Mouse (Mus musculus) liver, embryonic 13.5 days (tissue): ENCODE measurements at regions not wholly inside any gene's neighbourhood (a gene's known extent, or its start where the extent isn't known, plus 50 kb on each side); places are given as distances from the start of the nearest gene placed in this dataset.

Experiments used
- ATAC-seq: fragments of 200-750 bp; cut with Nextera tagmentation; 2 replicates; pipeline ENCODE4 v1.8.0; 2017; ENCODE audit warnings: low read depth, mild to moderate bottlenecking, moderate number of reproducible peaks, moderate library complexity
- DNase-seq: peaks from one replicate; pipeline ENCODE4 v3.0.0; 2022
- H3K27ac ChIP-seq: fragments of 300-500 bp; sonication (generic); 2 replicates; pipeline ENCODE4 v1.5.1; 2015; ENCODE audit warnings: moderate library complexity, mild to moderate bottlenecking, inconsistent platforms
- H3K27me3 ChIP-seq: fragments of 300-500 bp; sonication (generic); 2 replicates; pipeline ENCODE4 v1.6.1; 2015; ENCODE audit warnings: mild to moderate bottlenecking, inconsistent platforms
- H3K36me3 ChIP-seq: fragments of 300-500 bp; sonication (generic); 2 replicates; pipeline ENCODE4 v1.6.1; 2015; ENCODE audit warnings: mild to moderate bottlenecking, inconsistent platforms
- H3K4me1 ChIP-seq: fragments of 300-500 bp; sonication (generic); replicated peaks from 2 replicates; pipeline ENCODE4 v1.6.1; 2015; ENCODE audit warnings: inconsistent platforms
- H3K4me2 ChIP-seq: fragments of 300-500 bp; sonication (generic); 2 replicates; pipeline ENCODE4 v1.6.1; 2015; ENCODE audit warnings: inconsistent platforms, mild to moderate bottlenecking, moderate library complexity
- H3K4me3 ChIP-seq: fragments of 300-500 bp; sonication (generic); replicated peaks from 2 replicates; pipeline ENCODE4 v1.5.1; 2015; ENCODE audit warnings: mild to moderate bottlenecking, inconsistent platforms
- H3K9ac ChIP-seq: fragments of 300-500 bp; sonication (generic); 2 replicates; pipeline ENCODE4 v1.6.1; 2015; ENCODE audit warnings: mild to moderate bottlenecking, inconsistent platforms
- H3K9me3 ChIP-seq: fragments of 300-500 bp; sonication (generic); replicated peaks from 2 replicates; pipeline ENCODE4 v1.6.1; 2016; ENCODE audit warnings: inconsistent platforms
- WGBS: fragments of 180-500 bp; shearing (Covaris S2); methylation state at CpG from one replicate; pipeline ENCODE4 v1.1.7; 2015; ENCODE audit not compliant: insufficient replicate concordance; 5-methylcytosine and 5-hydroxymethylcytosine counted together

- Histone ChIP-seq H3K36me3 (no peaks in the 10 kb centered on the region), H3K9me3 (no peaks in the 10 kb centered on the region), H3K27ac (no peak overlapping the region), H3K4me3 (no peak overlapping the region), H3K9ac (no peak overlapping the region), H3K4me1 (peaks cover 22% of the 10 kb centered on the region), H3K4me2 (no peak overlapping the region), H3K27me3 (no peaks in the 10 kb centered on the region)
- no peak for ATAC-seq
- 55% methylated on average over 9 of the region's 9 CpGs for WGBS
- DNase-seq, result no peak
Observed at GRCm38 (mm10) chr13:51899319-51900042, 53.0 kb downstream of the Gadd45g start.

DNA sequence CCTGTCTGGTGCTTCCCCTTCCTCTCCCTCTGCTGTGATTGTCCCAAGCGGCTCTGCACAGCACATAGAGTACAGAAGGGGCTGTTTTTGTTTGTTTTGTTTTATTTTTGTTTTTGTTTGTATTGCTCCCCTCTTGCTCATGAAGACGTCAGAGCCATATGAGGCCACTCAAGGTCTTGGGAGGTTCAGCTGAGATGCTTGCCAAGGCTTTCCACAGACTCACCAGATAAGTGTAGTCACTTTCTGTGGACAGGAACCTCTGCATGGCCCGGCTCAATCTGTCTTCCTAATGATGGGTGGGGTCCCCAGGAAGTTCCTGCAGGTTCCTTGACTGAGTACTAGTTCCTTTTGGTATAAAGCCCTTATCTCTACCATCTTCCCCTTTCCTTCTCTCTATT lies 53.6 kb downstream of the Gadd45g start:
- Histone ChIP-seq H3K9ac (no peak overlapping the region), H3K4me3 (no peak overlapping the region), H3K27ac (no peak overlapping the region), H3K36me3 (no peaks in the 10 kb centered on the region), H3K9me3 (no peaks in the 10 kb centered on the region), H3K27me3 (no peaks in the 10 kb centered on the region), H3K4me2 (no peak overlapping the region), H3K4me1 (peaks cover 22% of the 10 kb centered on the region)
- 48% methylated on average over 3 of the region's 3 CpGs for WGBS
- ATAC-seq (no peak), DNase-seq (no peak)

GRCm38 (mm10) chr13:51902482-51903285 lies 56.2 kb downstream of the Gadd45g start:
- 51% methylated on average over 19 of the region's 19 CpGs for WGBS
- 0 out of 2 replicates have a peak, but pooled peaks cover 4% of the 10 kb centered on the region for H3K27me3 ChIP-seq
- no peaks in the 10 kb centered on the region for H3K36me3 ChIP-seq
- no peak overlapping the region for H3K9ac ChIP-seq
- H3K4me1 ChIP-seq, result peaks cover 22% of the 10 kb centered on the region
- peak overlapping the region; percentile 35 for H3K4me2 ChIP-seq
- peak overlapping the region; percentile 24; the same call in 1 of the 2 replicates for H3K27ac ChIP-seq
- H3K9me3 ChIP-seq, result no peaks in the 10 kb centered on the region
- DNase-seq (no peak), ATAC-seq (0 out of 2 replicates have a peak, but pooled peaks have one; percentile 14)
- H3K4me3 ChIP-seq, result peak overlapping the region; percentile 24; the same call in 1 of the 2 replicates

DNA sequence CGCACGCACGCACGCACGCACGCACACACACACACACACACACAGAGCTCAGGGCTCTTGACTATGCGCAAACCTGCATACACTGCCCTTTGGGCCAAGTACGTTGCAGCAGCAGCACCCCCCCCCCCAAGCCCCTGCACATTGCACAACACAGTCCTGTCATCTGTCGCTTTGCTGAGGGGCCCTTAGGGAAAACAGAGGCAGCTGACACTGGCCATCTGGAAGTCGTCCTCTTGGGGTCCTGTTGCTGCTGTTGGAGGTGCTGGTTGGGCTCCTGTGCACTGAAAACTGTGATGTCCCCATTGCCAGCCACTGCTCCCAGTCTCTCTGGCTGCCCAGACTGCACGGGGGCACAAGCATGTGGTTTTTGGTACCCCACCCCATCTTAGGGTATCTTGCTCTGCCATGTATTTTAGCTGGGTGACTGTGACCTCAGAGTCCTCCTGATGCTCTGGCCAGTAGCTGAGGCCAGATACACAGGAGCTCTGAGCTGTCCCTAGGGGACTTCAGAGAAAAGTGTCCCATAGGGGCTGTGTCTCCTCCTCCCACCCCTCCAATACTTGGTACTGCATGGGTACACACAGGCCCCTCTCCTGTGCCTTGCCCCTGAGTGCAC lies 57.0 kb downstream of the Gadd45g start:
- H3K9me3 ChIP-seq, result no peaks in the 10 kb centered on the region
- H3K36me3 ChIP-seq, result no peaks in the 10 kb centered on the region
- no peak overlapping the region for H3K4me3 ChIP-seq
- peak; percentile 39; the same call in 1 of the 2 replicates for ATAC-seq
- DNase-seq, result no peak
- peaks cover 10% of the 10 kb centered on the region; the same call in 1 of the 2 replicates for H3K27me3 ChIP-seq
- H3K9ac ChIP-seq, result no peak overlapping the region
- no peak overlapping the region for H3K4me2 ChIP-seq
- peaks cover 17% of the 10 kb centered on the region for H3K4me1 ChIP-seq
- 53% methylated on average over 11 of the region's 11 CpGs for WGBS
- no peak overlapping the region for H3K27ac ChIP-seq

DNA sequence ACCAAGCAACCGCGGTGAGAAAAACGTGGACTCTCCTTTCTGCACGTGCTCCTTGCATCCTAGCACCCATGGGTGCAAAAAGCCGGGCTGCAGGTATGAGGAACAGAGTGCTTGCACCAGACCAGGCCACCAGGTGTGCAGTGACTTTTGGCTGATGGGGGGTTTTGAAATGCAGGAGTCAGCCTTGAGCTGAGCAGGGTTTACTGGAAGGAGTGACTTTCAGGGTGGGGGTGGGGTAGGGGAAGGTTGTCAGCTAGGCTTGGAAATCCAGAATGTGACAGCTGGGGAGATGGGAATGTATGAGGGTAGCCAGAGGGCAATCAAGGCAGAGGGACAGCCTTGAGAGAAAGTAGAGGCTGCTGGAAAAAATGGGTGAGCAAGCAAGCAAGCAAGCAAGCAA lies 58.8 kb downstream of the Gadd45g start:
- Histone ChIP-seq H3K27me3 (peaks cover 10% of the 10 kb centered on the region; the same call in 1 of the 2 replicates), H3K27ac (no peak overlapping the region), H3K36me3 (no peaks in the 10 kb centered on the region), H3K4me1 (peaks cover 14% of the 10 kb centered on the region), H3K9me3 (no peaks in the 10 kb centered on the region), H3K4me2 (no peak overlapping the region), H3K9ac (no peak overlapping the region), H3K4me3 (no peak overlapping the region)
- DNase-seq (no peak), ATAC-seq (no peak)
- WGBS, result 63% methylated on average over 5 of the region's 5 CpGs

DNA sequence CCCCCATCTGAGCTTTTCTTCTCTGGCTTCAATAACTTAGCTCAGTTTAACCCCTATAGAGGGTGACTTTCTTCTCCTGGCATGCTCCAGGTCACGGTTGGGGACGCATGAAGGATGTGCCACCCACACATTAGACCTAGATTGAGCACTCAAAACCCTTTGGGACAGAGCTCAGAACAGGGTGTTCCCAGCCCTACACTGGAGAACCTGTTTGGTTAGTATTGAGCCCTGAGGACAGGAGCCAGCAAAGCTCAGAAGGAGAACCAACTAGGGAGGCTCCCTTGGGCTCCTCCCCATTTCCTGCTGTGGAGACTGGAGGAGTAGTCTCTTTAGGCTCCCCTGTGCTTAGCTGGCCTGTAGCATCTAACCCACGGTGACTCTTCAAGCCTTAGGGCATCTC lies 59.6 kb downstream of the Gadd45g start:
- no peak for ATAC-seq
- peaks cover 14% of the 10 kb centered on the region for H3K4me1 ChIP-seq
- 54% methylated on average over 3 of the region's 3 CpGs for WGBS

GRCm38 (mm10) chr13:51908514-51908913 lies 62.0 kb downstream of the Gadd45g start:
- Histone ChIP-seq H3K27me3 (peaks cover 20% of the 10 kb centered on the region), H3K36me3 (no peaks in the 10 kb centered on the region), H3K9me3 (no peaks in the 10 kb centered on the region), H3K4me3 (no peak overlapping the region), H3K4me2 (no peak overlapping the region), H3K9ac (no peak overlapping the region), H3K27ac (no peak overlapping the region), H3K4me1 (peaks cover 12% of the 10 kb centered on the region)
- WGBS, result 44% methylated on average over 7 of the region's 7 CpGs
- no peak for ATAC-seq
- no peak for DNase-seq

More for the DNA sequence above, 59.6 kb downstream of the Gadd45g start:
- H3K4me3 ChIP-seq, result no peak overlapping the region
- no peak overlapping the region for H3K9ac ChIP-seq
- H3K36me3 ChIP-seq, result no peaks in the 10 kb centered on the region
- no peak for DNase-seq
- no peaks in the 10 kb centered on the region for H3K9me3 ChIP-seq
- H3K27ac ChIP-seq, result no peak overlapping the region
- H3K27me3 ChIP-seq, result peaks cover 10% of the 10 kb centered on the region; the same call in 1 of the 2 replicates
- no peak overlapping the region for H3K4me2 ChIP-seq

- ATAC-seq, result peak; percentile 69
Observed at GRCm38 (mm10) chr13:51911296-51911998, 65.0 kb downstream of the Gadd45g start.

DNA sequence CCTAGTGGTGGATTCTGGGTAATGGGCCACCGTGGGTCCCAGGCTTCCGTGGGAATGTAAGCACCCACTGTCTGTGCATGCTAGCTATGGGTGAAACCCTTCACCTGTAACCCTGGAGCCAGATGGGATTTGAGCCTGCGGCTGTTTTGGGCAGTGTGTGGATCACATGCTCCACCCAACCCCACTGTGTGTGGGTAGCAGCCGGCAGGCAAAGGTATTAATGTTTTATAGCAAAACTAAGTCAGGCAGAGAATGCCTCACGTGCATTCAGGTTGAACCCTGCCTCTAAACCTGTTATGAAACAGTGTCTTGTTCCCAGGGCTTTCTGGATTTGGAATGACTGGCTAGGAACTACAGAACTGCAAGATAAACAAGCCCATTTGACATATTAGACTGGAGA lies 66.0 kb downstream of the Gadd45g start:
- no peak overlapping the region for H3K4me2 ChIP-seq
- peaks cover 7% of the 10 kb centered on the region; the same call in 1 of the 2 replicates for H3K4me1 ChIP-seq
- no peak overlapping the region for H3K4me3 ChIP-seq
- no peak overlapping the region for H3K9ac ChIP-seq
- H3K9me3 ChIP-seq, result no peaks in the 10 kb centered on the region
- 63% methylated on average over 5 of the region's 5 CpGs for WGBS
- DNase-seq, result no peak
- ATAC-seq, result no peak
- peaks cover 43% of the 10 kb centered on the region for H3K27me3 ChIP-seq
- no peak overlapping the region for H3K27ac ChIP-seq
- H3K36me3 ChIP-seq, result no peaks in the 10 kb centered on the region

More at GRCm38 (mm10) chr13:51911296-51911998, 65.0 kb downstream of the Gadd45g start:
- Histone ChIP-seq H3K27ac (no peak overlapping the region), H3K36me3 (no peaks in the 10 kb centered on the region), H3K9ac (no peak overlapping the region), H3K27me3 (peaks cover 37% of the 10 kb centered on the region), H3K4me1 (peaks cover 7% of the 10 kb centered on the region; the same call in 1 of the 2 replicates), H3K4me2 (0 out of 2 replicates have a peak overlapping the region, but pooled peaks have one; percentile 12), H3K9me3 (no peaks in the 10 kb centered on the region), H3K4me3 (no peak overlapping the region)
- 38% methylated on average over 17 of the region's 17 CpGs for WGBS
- no peak for DNase-seq

GRCm38 (mm10) chr13:51912994-51913393 lies 66.5 kb downstream of the Gadd45g start:
- no peak overlapping the region for H3K4me3 ChIP-seq
- H3K36me3 ChIP-seq, result no peaks in the 10 kb centered on the region
- no peak overlapping the region for H3K4me2 ChIP-seq
- H3K9me3 ChIP-seq, result no peaks in the 10 kb centered on the region
- 73% methylated on average over 3 of the region's 3 CpGs for WGBS
- no peak overlapping the region for H3K27ac ChIP-seq
- ATAC-seq, result no peak
- DNase-seq, result no peak
- peaks cover 45% of the 10 kb centered on the region for H3K27me3 ChIP-seq
- peaks cover 7% of the 10 kb centered on the region; the same call in 1 of the 2 replicates for H3K4me1 ChIP-seq
- H3K9ac ChIP-seq, result no peak overlapping the region
